Mouse (Mus musculus): ENCODE measurements around the gene Erh.

DNA sequence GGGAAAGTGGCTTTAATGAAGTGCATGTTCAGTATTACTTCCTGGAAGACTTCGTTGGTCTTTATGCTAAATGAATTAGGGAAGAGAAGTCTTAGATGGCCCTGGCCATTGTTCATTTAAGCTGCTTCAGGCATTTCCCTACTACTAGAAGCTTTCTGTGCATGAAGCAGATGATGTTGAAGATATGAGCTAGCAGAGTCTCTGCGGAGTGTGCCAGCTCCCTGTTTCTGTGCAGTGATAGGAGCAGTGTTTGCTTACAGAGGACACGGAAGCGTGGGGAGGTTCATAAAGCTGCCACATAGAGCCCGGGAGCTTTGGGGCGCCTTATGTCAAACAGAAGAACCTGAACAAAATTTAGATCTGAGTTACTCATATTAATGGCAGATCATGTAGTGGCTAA is 14.5 kb upstream of the Erh start:
- TF ChIP-seq CTCF (IDR thresholded peaks at IDR 0.05; ENCODE audit: borderline replicate concordance, insufficient read depth, low read length) (no peak), POLR2A (IDR thresholded peaks at IDR 0.05; ENCODE audit: low read depth, low read length) (no peak)

Data from embryonic fibroblast, embryonic 13.5 days (primary cell).